Mouse (Mus musculus) CH12F3 (cell line): Measurements from ENCODE around the gene Atr.
"Not testable (repeated sequence)": the region's sequence is repeated elsewhere in the genome, so short reads cannot be mapped to it uniquely, and the experiment has no call there.

ENCODE experiments used
- in situ Hi-C: fragments of 300-500 bp; cut with MboI; formaldehyde crosslinking; loops from 2 replicates; pipeline ENCODE4 v1.14.3; 2020; ENCODE audit warnings: low sequenced_read_pairs

Gene Atr

DNA sequence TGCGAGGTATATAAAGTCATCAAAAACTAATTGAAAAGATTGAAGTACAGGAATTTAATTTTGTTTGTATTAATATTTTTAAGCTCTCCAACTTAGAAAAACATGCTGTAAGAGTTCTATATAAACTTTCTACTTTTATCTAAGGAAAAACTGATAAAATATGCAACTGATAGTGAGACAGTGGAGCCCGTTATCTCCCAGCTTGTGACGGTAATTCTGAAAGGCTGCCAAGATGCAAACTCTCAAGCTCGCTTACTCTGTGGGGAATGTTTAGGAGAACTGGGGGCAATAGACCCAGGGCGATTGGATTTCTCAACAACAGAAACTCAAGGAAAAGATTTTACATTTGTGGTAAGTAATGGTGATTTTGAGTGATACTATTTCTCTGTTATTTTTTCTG, 40.0 kb downstream of the Atr start:
- in situ Hi-C loops = no loop called here

DNA sequence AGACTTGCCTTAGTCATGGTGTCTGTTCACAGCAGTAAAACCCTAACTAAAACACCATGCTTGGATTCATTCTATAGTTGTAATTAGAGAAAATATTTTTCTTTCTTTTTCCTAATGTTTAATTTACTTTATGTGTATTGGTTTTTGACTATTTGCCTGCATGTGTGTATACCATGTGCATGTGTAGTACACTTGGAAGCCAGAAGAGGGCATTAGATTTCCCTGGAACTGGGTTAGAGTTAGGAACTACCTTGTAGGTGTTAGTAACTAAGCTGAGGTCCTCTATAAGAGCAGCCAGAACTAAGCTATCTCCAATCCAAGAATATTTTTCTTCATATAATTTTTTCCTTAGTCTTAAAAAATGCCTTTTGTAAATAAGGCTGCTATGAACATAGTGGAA, 75.5 kb downstream of the Atr start:
- in situ Hi-C loops = no loop called here

DNA sequence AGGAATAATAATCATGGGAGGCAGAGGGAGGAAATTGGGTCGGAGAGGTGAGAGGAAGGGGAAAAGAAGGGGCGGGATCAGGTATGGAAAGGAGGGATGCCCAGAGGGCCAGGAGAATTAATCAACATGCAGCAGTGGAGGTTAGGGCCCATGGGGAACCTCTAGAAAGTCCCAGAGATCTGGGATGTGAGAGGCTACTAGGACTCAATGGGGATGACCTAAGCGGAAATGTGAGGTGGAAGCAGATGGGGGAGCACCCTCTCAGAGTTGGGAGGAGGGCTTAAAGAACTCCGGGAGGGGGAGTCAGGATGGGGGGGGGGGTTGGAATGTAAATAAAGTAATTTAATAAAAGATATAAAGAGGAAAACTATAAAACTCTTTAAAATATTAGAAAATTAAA, 96.3 kb downstream of the Atr start:
- in situ Hi-C loops = no loop called here

DNA sequence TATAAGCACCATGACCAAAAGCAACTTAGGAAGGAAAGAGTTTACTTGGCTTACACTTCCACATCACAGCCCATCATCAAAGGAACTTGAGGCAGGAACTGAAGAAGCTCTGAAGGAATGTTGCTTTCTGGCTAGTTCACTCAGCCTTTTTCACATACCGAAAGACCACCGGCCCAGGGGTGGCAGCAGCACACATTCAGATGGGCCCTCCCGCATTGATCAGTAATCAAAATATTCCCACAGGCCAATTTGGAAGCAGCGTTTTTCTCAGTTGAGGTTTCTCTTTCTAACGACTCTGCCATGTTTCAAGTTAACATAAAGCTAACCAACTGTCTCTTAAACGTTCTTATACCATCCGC, 96.8 kb downstream of the Atr start:
- in situ Hi-C loops = no loop called here

DNA sequence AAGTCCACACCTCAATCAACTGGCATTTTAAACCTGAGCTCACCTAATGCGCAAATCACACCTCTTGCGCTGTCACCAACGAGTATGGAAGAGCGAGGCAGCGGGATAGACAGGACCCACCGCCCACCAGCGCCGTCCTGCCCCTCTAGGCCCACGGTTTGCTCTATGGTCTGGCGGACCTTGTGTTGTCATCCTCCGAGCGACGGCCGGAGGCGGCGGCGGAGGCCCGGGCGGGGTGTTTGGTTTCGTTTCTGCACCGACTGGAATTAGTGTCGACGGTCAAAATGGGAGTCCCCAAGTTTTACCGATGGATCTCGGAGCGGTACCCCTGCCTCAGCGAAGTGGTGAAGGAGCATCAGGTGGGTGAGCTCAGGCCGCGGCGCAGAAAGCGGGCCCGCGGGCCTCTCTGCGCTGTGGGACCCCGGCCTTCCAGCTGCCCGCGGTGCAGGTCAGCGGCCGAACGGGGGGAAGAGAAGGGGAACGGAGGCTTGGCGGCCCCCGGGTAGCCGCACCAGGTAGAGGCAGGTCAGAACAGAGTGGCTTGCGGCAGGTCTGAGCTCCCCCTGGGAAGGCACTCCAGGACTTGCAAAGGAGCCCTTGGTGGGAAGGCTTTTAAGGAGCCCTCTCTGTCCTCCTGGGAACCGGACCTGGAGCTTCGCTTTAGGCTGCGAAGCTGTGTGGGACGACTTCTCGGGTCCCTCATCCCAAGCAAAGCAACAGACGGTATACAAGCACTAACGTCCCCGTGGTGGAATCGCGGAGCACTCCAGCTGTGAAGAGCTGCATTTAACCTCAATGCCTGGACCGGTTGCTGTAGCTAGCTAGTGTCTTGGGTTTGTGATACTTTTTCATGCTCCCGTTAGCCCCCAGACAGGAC, 97.4 kb downstream of the Atr start, which contains the start of gene Xrn1:
Gene Xrn1, plus strand, starts transcription at position 176 of the 877 bp plus-strand sequence.
- in situ Hi-C loops = no loop called here

DNA sequence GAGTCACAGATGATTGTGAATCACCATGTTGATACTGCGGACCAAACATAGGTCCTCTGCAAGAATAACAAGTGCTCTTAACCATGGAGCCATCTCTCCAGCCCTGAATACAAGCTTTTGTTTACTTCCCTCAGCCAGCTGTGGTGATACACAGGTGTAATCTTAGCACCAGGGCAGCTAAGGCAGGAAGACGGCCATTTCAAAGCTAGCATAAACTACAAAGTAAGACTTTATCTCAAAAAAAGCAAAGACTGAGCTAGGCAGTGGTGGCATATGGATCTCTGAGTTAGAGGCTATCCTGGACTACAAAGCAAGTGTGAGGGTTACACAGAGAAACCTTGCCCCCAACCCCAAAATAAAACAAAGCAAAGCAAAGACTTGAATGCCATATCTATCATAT, 100.2 kb downstream of the Atr start:
- in situ Hi-C loops = no loop called here

DNA sequence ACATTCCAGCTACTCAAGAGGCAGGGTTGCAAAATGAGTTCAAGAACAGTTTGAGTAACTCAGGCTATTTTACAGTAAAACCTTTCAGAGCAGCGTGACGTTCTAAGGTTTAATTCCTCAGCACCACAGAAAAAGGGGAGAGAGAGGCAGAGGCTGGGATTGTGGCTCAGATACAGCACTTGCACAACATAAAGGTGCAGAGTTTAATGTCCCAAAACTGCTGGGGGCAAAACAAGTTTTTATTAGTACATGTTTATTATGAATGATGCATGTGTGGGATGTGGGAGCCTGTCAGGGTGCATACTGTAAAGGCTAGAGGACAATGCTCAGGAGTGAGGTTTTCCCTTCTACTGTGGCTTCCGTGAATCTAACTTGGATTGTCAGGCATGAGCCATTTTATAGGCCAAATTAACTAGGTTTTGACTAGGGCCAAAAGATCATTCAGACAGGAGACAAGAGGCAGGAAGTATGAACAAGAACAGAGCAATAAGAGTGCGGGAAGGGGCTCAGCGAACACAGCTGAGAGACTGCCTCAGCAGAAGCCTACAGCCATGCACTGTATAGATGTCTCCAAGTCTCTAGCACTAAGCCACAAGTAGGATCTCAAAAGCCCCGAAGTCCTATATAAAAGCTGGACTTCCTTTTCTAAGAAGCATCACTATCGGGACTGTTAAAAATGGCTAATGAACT, 100.8 kb downstream of the Atr start:
- in situ Hi-C loops = no loop called here

DNA sequence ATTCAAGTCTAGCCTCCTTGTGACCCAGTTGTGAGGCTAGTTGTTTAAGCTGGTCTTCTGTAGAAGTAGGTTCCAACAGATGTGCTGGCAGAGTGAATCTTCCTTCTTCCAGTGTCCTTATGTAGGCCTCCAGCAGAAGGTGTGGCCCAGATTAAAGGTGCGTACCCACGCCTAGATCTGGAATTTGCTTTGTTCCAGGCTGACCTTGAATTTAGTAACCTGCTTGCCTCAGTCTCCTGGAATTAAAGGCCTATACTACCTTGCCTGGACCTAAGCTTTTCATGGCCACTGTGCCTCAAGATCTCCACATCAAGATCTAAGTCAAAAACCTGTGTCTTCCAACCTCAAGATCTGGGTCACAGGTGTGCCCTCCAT, 101.3 kb downstream of the Atr start:
- in situ Hi-C loops = not testable (repeated sequence)

DNA sequence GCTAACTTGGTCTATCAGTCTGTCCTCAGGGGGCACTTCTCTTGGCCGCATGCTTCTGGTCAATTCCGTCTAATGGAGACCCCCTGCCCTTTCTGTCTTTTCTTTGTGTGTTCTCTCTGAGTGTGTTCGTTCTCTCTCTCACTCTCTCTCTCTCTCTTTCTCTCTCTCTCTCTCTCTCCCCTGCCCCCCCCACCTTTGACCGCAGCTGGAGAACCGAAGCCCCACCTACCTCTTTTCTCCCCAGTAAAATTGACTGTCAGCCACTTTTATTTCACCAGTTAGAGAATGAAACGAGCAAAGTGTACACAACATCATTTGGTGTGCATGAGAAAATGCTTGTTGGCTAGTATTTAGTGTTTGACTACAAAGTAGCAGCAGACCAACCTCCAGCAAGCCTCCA, 101.8 kb downstream of the Atr start:
- in situ Hi-C loops = no loop called here

DNA sequence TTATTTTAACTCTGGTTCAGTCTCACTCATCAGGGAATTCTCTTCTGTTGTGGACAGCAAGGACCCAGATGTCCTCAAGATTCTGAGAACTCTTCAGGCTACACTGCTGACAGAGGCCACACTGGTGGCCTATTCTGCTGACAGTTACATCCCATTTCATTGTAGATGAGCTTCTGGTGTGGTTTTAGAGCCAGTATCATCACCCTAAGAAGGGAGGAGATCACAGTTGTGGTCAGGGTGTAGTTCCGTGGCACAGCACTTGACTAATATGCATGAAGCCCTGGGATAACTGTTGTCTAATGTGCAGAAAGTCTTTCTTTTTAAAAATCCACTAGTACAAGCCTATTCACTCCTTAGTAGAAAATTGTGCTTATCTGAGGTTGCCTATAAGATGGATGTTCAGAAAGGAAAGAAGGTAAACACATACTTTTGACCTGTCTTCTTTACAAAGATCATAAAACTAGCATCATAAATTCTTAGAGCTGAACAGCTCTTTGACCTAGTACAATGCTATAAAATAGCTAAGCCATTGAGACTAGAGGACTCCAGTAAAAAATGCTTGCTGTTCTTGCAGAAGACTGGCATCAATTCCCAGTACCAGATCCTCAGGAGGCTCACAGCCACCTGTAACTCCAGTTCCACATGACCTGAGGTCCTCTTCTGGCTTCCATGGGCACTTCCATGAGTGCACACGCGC, 102.5 kb downstream of the Atr start:
- in situ Hi-C loops = no loop called here

DNA sequence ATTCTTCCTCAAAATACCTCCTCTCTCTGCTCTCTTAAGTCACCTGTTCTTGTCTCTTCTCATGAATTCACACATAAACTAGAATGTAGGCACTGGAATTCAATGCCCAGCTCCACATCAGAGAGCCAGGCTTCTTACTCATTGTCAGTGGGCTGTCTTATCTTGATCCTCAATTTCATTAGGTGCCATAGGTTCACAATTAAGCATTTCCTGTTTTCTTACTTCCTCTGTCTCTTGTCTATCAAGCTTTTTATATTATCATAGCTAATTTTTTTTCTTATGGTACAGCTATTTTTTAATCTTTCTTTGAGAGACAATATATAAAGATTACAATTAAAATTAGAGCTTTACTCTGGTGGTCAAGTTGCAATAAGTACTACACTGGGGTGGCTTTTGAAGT, 103.7 kb downstream of the Atr start:
- in situ Hi-C loops = no loop called here

DNA sequence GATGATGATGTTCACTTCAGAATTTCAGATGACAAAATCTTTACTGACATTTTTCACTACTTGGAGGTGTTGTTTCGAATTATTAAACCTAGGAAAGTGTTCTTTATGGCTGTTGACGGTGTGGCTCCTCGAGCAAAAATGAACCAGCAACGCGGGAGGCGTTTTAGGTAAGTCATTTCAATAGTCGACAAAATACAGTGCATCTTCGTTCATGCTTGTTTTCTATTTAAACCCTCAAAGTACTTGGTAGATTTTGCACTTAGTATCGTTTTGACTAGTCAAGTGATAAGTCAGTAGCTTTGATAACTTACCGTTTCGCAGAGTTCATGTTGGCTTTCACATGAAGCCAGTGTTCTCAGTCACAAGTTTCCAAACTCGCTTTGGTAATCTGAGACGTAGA, 106.6 kb downstream of the Atr start:
- in situ Hi-C loops = no loop called here

DNA sequence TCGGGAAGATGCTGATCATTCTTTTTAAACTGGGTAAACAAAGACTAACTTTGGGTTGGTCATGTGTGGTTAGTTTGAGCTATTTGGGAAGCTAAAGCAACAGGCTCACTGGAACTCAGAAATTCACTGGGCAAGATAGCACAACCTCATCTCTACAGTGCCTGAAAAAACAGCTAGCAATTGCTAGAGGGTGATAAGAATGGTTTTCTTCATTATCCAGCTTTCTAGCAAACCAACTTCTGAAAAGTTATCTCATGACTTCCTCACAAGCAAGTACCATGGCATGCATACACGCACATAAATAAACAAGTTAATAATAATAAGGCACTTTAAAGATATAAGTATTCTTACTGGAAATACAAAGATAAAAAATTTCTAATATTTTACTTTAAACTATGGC, 120.9 kb downstream of the Atr start:
- in situ Hi-C loops = no loop called here

DNA sequence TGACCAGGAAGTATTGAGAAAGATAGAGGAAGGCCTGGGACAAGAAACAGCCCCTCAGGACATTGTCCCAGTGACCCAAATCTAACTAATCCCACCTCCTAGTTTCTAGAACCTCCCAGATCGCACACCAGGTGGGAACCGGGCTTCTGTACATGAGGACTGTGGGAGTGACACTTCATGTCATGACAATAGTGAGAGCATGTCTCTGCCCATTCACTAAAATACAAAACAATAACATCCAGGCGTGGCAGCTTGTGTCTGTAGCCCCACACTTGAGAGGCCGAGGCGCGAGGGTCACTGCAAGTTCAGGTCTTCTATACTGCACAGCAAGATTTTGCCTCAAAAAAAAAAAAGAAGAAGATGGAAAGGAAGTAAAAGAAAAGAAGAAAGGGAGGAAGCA, 122.5 kb downstream of the Atr start:
- in situ Hi-C loops = no loop called here

DNA sequence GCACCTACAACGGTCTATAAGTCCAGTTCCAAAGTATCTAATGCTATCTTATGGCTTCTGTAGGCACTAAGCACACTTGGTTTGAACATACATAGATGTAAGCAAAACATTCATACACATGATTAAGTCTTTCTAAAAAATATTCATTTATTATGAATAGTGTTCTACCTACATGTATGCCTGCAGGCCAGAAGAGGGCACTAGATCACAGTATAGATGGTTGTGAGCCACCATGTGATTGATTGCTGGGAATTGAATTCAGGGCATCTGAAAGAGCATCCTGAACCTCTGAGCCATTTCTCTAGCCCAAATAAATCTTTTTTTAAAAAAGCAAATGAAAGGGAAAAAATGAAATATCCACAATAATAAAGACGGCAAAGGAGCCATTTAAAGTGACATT, 134.9 kb downstream of the Atr start:
- in situ Hi-C loops = no loop called here
